Mouse (Mus musculus) liver, embryonic 16.5 days (tissue): ENCODE data around the gene Foxc2. TPM values are rescaled to one million over a fixed set of nuclear protein-coding genes. Genes with fewer than 3 reads are reported as not detected.

ENCODE experiments used
- ATAC-seq: fragments of 200-750 bp; cut with Nextera tagmentation; 2 replicates; pipeline ENCODE4 v1.8.0; 2017; ENCODE audit warnings: low read depth, mild to moderate bottlenecking, moderate number of reproducible peaks, moderate library complexity
- H3K27ac ChIP-seq: fragments of 300-500 bp; sonication (generic); 2 replicates; pipeline ENCODE4 v1.5.1; 2014; ENCODE audit warnings: mild to moderate bottlenecking, low read length
- H3K27me3 ChIP-seq: fragments of 300-500 bp; sonication (generic); 2 replicates; pipeline ENCODE4 v1.6.1; 2014; ENCODE audit warnings: low read depth, low read length, mixed read lengths; ENCODE audit not compliant: control insufficient read depth, insufficient read depth
- H3K36me3 ChIP-seq: fragments of 300-500 bp; sonication (generic); 2 replicates; pipeline ENCODE4 v1.6.1; 2014; ENCODE audit warnings: mild to moderate bottlenecking; ENCODE audit not compliant: control insufficient read depth, insufficient read depth
- H3K4me1 ChIP-seq: fragments of 300-500 bp; sonication (generic); 2 replicates; pipeline ENCODE4 v1.6.1; 2014; ENCODE audit warnings: low read depth, low read length, mixed read lengths; ENCODE audit not compliant: control insufficient read depth
- H3K4me2 ChIP-seq: fragments of 300-500 bp; sonication (generic); 2 replicates; pipeline ENCODE4 v1.6.1; 2014; ENCODE audit warnings: low read depth, low read length, mixed read lengths
- H3K4me3 ChIP-seq: fragments of 300-500 bp; sonication (generic); 2 replicates; pipeline ENCODE4 v1.5.1; 2014; ENCODE audit warnings: low read depth, mild to moderate bottlenecking, low read length
- H3K9ac ChIP-seq: fragments of 300-500 bp; sonication (generic); 2 replicates; pipeline ENCODE4 v1.6.1; 2014; ENCODE audit warnings: low read depth, low read length
- H3K9me3 ChIP-seq: fragments of 300-500 bp; sonication (generic); replicated peaks from 2 replicates; pipeline ENCODE4 v1.6.1; 2016; ENCODE audit warnings: low read length; ENCODE audit not compliant: control insufficient read depth
- WGBS: fragments of 180-500 bp; shearing (Covaris S2); extraction: QIAGEN DNeasy Blood & Tissue Kit; methylation state at CpG from one replicate; pipeline ENCODE4 v1.1.7; 2014; ENCODE audit not compliant: insufficient replicate concordance; 5-methylcytosine and 5-hydroxymethylcytosine counted together
- polyA plus RNA-seq: library from polyadenylated mRNA; unstranded; fragments of >200 nt; fragmentation: Nextera tagmentation; extraction: Ambion mirVana; gene quantifications from 2 replicates; pipeline ENCODE4 v1.2.1, GENCODE M21; 2015

Gene Foxc2
- polyA plus RNA-seq, 1 experiment from 2014 or later: 0.08 TPM

DNA sequence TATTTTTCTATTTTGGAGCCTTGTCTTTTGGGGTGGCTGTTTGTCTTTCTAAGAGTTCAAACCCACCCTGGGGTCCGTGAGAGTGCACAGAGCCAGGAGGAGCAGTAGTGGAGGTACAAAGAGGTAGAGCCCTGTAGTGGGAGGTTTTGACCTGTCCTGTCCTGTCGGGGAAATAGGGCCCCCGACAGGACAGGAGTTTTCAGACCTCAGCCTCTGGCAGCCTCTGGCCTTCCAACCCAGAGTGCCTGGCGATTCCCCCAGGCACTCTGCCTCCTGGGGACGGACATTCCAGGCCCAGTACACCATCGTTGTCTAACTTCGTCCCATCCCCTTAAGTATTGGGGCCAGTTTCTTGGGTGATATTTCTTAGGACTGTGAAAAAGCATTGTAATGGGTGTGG is 6.4 kb downstream of the Foxc2 start:
- H3K36me3 ChIP-seq: no peaks in the 10 kb centered on the region
- no peak overlapping the region for H3K4me3 ChIP-seq
- 22% methylated on average over 6 of the region's 7 CpGs for WGBS
- no peak for ATAC-seq
- H3K27me3 ChIP-seq: peaks cover 99% of the 10 kb centered on the region
- no peak overlapping the region for H3K27ac ChIP-seq
- H3K9ac ChIP-seq: no peak overlapping the region
- no peaks in the 10 kb centered on the region for H3K4me1 ChIP-seq
- H3K4me2 ChIP-seq: no peak overlapping the region
- H3K9me3 ChIP-seq: no peaks in the 10 kb centered on the region

DNA sequence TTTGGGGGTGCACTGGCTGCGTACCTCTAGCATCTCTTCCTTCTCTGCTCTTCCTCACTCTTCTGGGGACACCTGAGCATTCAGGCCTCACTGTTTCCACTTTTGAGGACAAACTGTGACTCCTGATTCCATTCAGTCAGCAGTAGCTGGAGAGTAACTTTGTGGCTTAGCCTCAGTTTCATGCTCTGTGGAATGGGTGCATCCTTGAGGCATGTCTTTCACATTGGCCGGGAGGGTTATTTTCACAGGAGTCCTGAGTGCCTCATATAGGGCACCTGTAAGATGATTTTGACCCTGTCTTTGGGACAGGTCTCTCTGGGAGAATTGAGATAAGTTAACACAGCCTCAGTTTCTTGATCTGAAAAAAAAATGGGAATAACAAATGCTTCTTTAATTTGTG is 7.1 kb downstream of the Foxc2 start:
- H3K27ac ChIP-seq: no peak overlapping the region
- peaks cover 99% of the 10 kb centered on the region for H3K27me3 ChIP-seq
- H3K9ac ChIP-seq: no peak overlapping the region
- no peak overlapping the region for H3K4me2 ChIP-seq
- ATAC-seq: no peak
- no peaks in the 10 kb centered on the region for H3K9me3 ChIP-seq
- H3K4me3 ChIP-seq: no peak overlapping the region
- no peaks in the 10 kb centered on the region for H3K36me3 ChIP-seq
- H3K4me1 ChIP-seq: no peaks in the 10 kb centered on the region
- 71% methylated on average over 2 of the region's 2 CpGs for whole genome bisulfite sequencing

GRCm38 (mm10) chr8:121124547-121125239 is 8.7 kb downstream of the Foxc2 start:
- WGBS: 7% methylated on average over 17 of the region's 17 CpGs
- Histone ChIP-seq H3K9ac (no peak overlapping the region), H3K9me3 (no peaks in the 10 kb centered on the region), H3K4me3 (no peak overlapping the region), H3K27me3 (peaks cover 99% of the 10 kb centered on the region), H3K36me3 (no peaks in the 10 kb centered on the region), H3K4me1 (no peaks in the 10 kb centered on the region), H3K4me2 (no peak overlapping the region), H3K27ac (no peak overlapping the region)
- no peak for ATAC-seq

DNA sequence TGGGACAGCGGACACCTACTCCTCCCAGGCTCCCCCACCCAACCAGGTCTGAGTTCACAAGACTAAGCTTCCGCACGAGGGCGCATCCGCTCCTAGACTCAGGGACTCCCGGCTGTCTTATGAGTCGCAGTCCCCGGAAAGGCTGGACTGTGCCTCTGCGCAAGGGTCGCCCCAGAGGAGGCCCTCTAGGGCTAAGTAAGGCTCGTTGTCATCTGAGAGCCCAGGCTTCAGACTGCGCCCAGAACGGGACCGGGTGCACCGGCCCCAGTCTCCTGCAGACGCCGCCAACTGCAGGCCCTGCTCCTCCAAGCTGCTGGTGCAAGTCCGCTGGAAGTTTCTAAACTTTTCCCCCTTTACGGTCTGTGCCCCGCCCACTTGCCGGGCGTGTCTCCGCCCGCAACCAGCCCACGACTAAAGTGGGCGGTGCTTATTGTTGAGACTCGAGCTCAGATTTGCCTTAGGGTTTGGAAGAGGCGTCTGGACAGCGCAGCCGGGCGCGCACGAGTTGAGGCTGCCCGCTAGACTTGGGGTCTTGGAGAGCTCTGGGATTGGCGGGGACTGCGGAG is 9.4 kb downstream of the Foxc2 start:
- WGBS: 1% methylated on average over 36 of the region's 36 CpGs
- no peak overlapping the region for H3K9ac ChIP-seq
- no peak overlapping the region for H3K27ac ChIP-seq
- peak overlapping the region; percentile 24; the same call in 1 of the 2 replicates for H3K4me3 ChIP-seq
- H3K36me3 ChIP-seq: no peaks in the 10 kb centered on the region
- ATAC-seq: 0 out of 2 replicates have a peak, but pooled peaks have one; percentile 30
- H3K27me3 ChIP-seq: peaks cover 99% of the 10 kb centered on the region
- H3K9me3 ChIP-seq: no peaks in the 10 kb centered on the region
- H3K4me2 ChIP-seq: peak overlapping the region; percentile 21; the same call in 1 of the 2 replicates
- no peaks in the 10 kb centered on the region for H3K4me1 ChIP-seq

DNA sequence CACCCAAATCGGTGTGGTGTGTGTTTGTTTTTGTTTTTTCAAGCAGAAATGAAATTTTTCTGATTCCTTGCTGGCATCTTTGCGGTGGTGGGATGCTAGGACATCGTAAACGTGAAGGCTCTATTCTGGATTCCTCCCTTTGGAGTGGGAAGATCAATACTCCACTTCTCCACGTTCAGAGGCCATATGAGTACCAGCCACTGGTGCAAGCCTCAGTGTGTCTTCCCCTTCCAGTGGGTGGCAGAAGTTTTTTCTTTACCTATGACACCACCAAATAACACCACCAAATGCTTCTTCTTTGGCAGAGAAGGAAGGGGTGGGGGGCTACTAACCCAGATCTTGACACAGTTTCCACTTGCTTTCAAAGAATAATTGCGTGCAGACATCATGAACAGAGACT is 10.2 kb downstream of the Foxc2 start:
- H3K4me2 ChIP-seq: no peak overlapping the region
- H3K4me3 ChIP-seq: no peak overlapping the region
- 6% methylated on average over 6 of the region's 6 CpGs for WGBS
- no peaks in the 10 kb centered on the region for H3K9me3 ChIP-seq
- H3K27me3 ChIP-seq: peaks cover 97% of the 10 kb centered on the region
- ATAC-seq: no peak
- no peak overlapping the region for H3K27ac ChIP-seq
- no peaks in the 10 kb centered on the region for H3K4me1 ChIP-seq
- H3K36me3 ChIP-seq: no peaks in the 10 kb centered on the region
- H3K9ac ChIP-seq: no peak overlapping the region

DNA sequence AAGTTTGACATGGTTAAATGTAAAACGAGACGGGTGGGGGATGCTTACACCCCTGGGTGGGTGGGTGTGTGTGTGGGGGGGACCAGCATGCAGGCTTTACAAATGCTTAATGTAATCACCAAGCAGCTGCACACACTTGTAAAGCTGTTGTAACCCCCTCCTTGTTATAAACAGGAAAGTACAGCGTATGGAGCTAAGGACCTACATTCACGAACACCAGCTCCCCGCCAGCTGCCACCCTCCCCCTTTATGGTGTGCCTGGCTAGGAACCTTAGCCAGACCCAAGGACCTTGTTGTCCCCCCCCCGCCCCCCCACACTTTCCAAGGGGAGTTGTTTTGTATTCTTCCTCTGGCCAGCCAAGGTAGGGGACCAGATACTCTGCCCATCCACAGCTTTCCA is 10.7 kb downstream of the Foxc2 start:
- no peak overlapping the region for H3K9ac ChIP-seq
- ATAC-seq: no peak
- no peak overlapping the region for H3K4me3 ChIP-seq
- H3K4me1 ChIP-seq: no peaks in the 10 kb centered on the region
- H3K36me3 ChIP-seq: no peaks in the 10 kb centered on the region
- WGBS: 18% methylated on average over 6 of the region's 6 CpGs
- H3K27ac ChIP-seq: no peak overlapping the region
- H3K4me2 ChIP-seq: no peak overlapping the region
- peaks cover 93% of the 10 kb centered on the region for H3K27me3 ChIP-seq
- H3K9me3 ChIP-seq: no peaks in the 10 kb centered on the region

GRCm38 (mm10) chr8:121127291-121127701 is 11.3 kb downstream of the Foxc2 start:
- no peak overlapping the region for H3K4me3 ChIP-seq
- no peak overlapping the region for H3K9ac ChIP-seq
- 4% methylated on average over 11 of the region's 11 CpGs for WGBS
- no peaks in the 10 kb centered on the region for H3K36me3 ChIP-seq
- no peak for ATAC-seq
- H3K27ac ChIP-seq: no peak overlapping the region
- peaks cover 87% of the 10 kb centered on the region for H3K27me3 ChIP-seq
- H3K4me1 ChIP-seq: no peaks in the 10 kb centered on the region
- no peak overlapping the region for H3K4me2 ChIP-seq
- H3K9me3 ChIP-seq: no peaks in the 10 kb centered on the region

- no peaks in the 10 kb centered on the region for H3K4me1 ChIP-seq
- no peak within 1 kb of the TSS for H3K4me3 ChIP-seq
- no peak for ATAC-seq
- H3K27me3 ChIP-seq: peaks cover 82% of the 10 kb centered on the region
- H3K9ac ChIP-seq: no peak within 1 kb of the TSS
- H3K27ac ChIP-seq: no peak within 1 kb of the TSS
- H3K9me3 ChIP-seq: no peaks in the 10 kb centered on the region
- H3K36me3 ChIP-seq: no peaks in the 10 kb centered on the region
- no peak within 1 kb of the TSS for H3K4me2 ChIP-seq
- 3% methylated on average over 43 of the region's 43 CpGs for WGBS
Observed at GRCm38 (mm10) chr8:121127756-121128375, 11.9 kb downstream of the Foxc2 start, which contains the start of gene Foxl1. Foxl1 (plus strand) TSS chr8:121127940.
